Mouse (Mus musculus): ENCODE results near the gene Olfr1491.

The Olfr1491 gene

GRCm38 (mm10) chr19:13696968-13697367 lies at the start of gene Olfr1491:
Gene Olfr1491 (plus strand): TSS chr19:13697268.
- in situ Hi-C loops (cut with MseI, MboI): no loop called here

GRCm38 (mm10) chr19:13650791-13651190 lies 46.3 kb upstream of the Olfr1491 start, which contains the start of gene Olfr1490:
Gene Olfr1490 (plus strand): TSS chr19:13651091.
- in situ Hi-C loops (cut with MseI, MboI): no loop called here

GRCm38 (mm10) chr19:13722978-13723377 lies 25.9 kb downstream of the Olfr1491 start, which contains the start of gene Olfr1493-ps1:
Gene Olfr1493-ps1 (plus strand): TSS chr19:13723278.
- in situ Hi-C loops (cut with MseI, MboI): no loop called here

- in situ Hi-C loops (cut with MseI, MboI): no loop called here
Observed at GRCm38 (mm10) chr19:13739428-13739827, 42.4 kb downstream of the Olfr1491 start, which contains the start of gene Olfr1494. Gene Olfr1494 (plus strand): TSS chr19:13739728.

GRCm38 (mm10) chr19:13749366-13749765 lies 52.3 kb downstream of the Olfr1491 start:
- in situ Hi-C loops (cut with MseI, MboI): no loop called here

All from mouse trophoblast stem cell (cell line).